Mouse (Mus musculus) limb, embryonic 15.5 days (tissue): ENCODE data around the gene Steap3. TPM values are rescaled to one million over a fixed set of nuclear protein-coding genes. Genes with fewer than 3 reads are reported as not detected.

Experiments used
- ATAC-seq: fragments of 200-750 bp; cut with Nextera tagmentation; 2 replicates; pipeline ENCODE4 v1.8.0; 2017; ENCODE audit warnings: low read depth, moderate TSS enrichment; ENCODE audit not compliant: insufficient number of reproducible peaks, low FRiP score, low TSS enrichment
- H3K27ac ChIP-seq: fragments of 300-500 bp; sonication (generic); 2 replicates; pipeline ENCODE4 v1.5.1; 2015; ENCODE audit warnings: moderate library complexity, mild to moderate bottlenecking, inconsistent platforms
- H3K27me3 ChIP-seq: fragments of 300-500 bp; sonication (generic); 2 replicates; pipeline ENCODE4 v1.6.1; 2015; ENCODE audit warnings: inconsistent platforms
- H3K36me3 ChIP-seq: fragments of 300-500 bp; sonication (generic); 2 replicates; pipeline ENCODE4 v1.6.1; 2015; ENCODE audit warnings: inconsistent platforms
- H3K4me1 ChIP-seq: fragments of 300-500 bp; sonication (generic); 2 replicates; pipeline ENCODE4 v1.6.1; 2015; ENCODE audit warnings: inconsistent platforms
- H3K4me2 ChIP-seq: fragments of 300-500 bp; sonication (generic); 2 replicates; pipeline ENCODE4 v1.6.1; 2015; ENCODE audit warnings: mild to moderate bottlenecking, inconsistent platforms
- H3K4me3 ChIP-seq: fragments of 300-500 bp; sonication (generic); 2 replicates; pipeline ENCODE4 v1.5.1; 2015; ENCODE audit warnings: mild to moderate bottlenecking, inconsistent platforms
- H3K9ac ChIP-seq: fragments of 300-500 bp; sonication (generic); 2 replicates; pipeline ENCODE4 v1.6.1; 2015; ENCODE audit warnings: inconsistent platforms
- H3K9me3 ChIP-seq: fragments of 300-500 bp; sonication (generic); 2 replicates; pipeline ENCODE4 v1.6.1; 2016; ENCODE audit warnings: inconsistent platforms
- WGBS: fragments of 180-500 bp; shearing (Covaris S2); methylation state at CpG from one replicate; pipeline ENCODE4 v1.1.7; 2015; 5-methylcytosine and 5-hydroxymethylcytosine counted together
- polyA plus RNA-seq: library from polyadenylated mRNA; unstranded; fragments of >200 nt; fragmentation: Nextera tagmentation; extraction: Ambion mirVana; gene quantifications from 2 replicates; pipeline ENCODE4 v1.2.1, GENCODE M21; 2015

Gene Steap3
- polyA plus RNA-seq, 1 experiment from 2014 or later: 7.1 TPM

- no peaks in the 10 kb centered on the region for H3K36me3 ChIP-seq
- no peak overlapping the region for H3K4me3 ChIP-seq
- no peak for ATAC-seq
- WGBS: 91% methylated on average over 10 of the region's 10 CpGs
- H3K4me1 ChIP-seq: no peaks in the 10 kb centered on the region
- no peaks in the 10 kb centered on the region for H3K27me3 ChIP-seq
- no peak overlapping the region for H3K27ac ChIP-seq
- H3K9ac ChIP-seq: no peak overlapping the region
- H3K9me3 ChIP-seq: no peaks in the 10 kb centered on the region
- no peak overlapping the region for H3K4me2 ChIP-seq
Measured at GRCm38 (mm10) chr1:120193586-120193985, 78.9 kb downstream of the Steap3 start.

- H3K36me3 ChIP-seq: no peaks in the 10 kb centered on the region
- H3K27me3 ChIP-seq: no peaks in the 10 kb centered on the region
- ATAC-seq: no peak
- no peak overlapping the region for H3K4me3 ChIP-seq
- 74% methylated on average over 6 of the region's 6 CpGs for WGBS
- H3K9me3 ChIP-seq: no peaks in the 10 kb centered on the region
- H3K4me1 ChIP-seq: no peaks in the 10 kb centered on the region
- H3K9ac ChIP-seq: no peak overlapping the region
- no peak overlapping the region for H3K4me2 ChIP-seq
- H3K27ac ChIP-seq: no peak overlapping the region
Measured at GRCm38 (mm10) chr1:120192321-120192720, 80.2 kb downstream of the Steap3 start.

- H3K4me2 ChIP-seq: no peak overlapping the region
- ATAC-seq: no peak
- H3K36me3 ChIP-seq: no peaks in the 10 kb centered on the region
- H3K9ac ChIP-seq: no peak overlapping the region
- no peaks in the 10 kb centered on the region for H3K27me3 ChIP-seq
- H3K27ac ChIP-seq: no peak overlapping the region
- H3K4me3 ChIP-seq: no peak overlapping the region
- no peaks in the 10 kb centered on the region for H3K4me1 ChIP-seq
- WGBS: 82% methylated on average over 6 of the region's 6 CpGs
- no peaks in the 10 kb centered on the region for H3K9me3 ChIP-seq
Measured at GRCm38 (mm10) chr1:120190946-120191345, 81.6 kb downstream of the Steap3 start.

- Histone ChIP-seq H3K9ac (no peak overlapping the region), H3K4me1 (no peaks in the 10 kb centered on the region)
- no peak for ATAC-seq
Measured at GRCm38 (mm10) chr1:120190300-120190699, 82.2 kb downstream of the Steap3 start.

GRCm38 (mm10) chr1:120189206-120189605 lies 83.3 kb downstream of the Steap3 start:
- Histone ChIP-seq H3K27me3 (no peaks in the 10 kb centered on the region), H3K9me3 (no peaks in the 10 kb centered on the region), H3K4me2 (no peak overlapping the region), H3K4me1 (no peaks in the 10 kb centered on the region), H3K9ac (no peak overlapping the region), H3K27ac (no peak overlapping the region), H3K4me3 (no peak overlapping the region), H3K36me3 (no peaks in the 10 kb centered on the region)
- 85% methylated on average over 6 of the region's 6 CpGs for WGBS
- ATAC-seq: no peak

More at GRCm38 (mm10) chr1:120190300-120190699, 82.2 kb downstream of the Steap3 start:
- Histone ChIP-seq H3K36me3 (no peaks in the 10 kb centered on the region), H3K4me3 (no peak overlapping the region), H3K9me3 (no peaks in the 10 kb centered on the region), H3K27ac (no peak overlapping the region), H3K27me3 (no peaks in the 10 kb centered on the region), H3K4me2 (no peak overlapping the region)
- WGBS: 87% methylated on average over 2 of the region's 2 CpGs

- 72% methylated on average over 7 of the region's 7 CpGs for WGBS
- Histone ChIP-seq H3K9me3 (no peaks in the 10 kb centered on the region), H3K4me1 (no peaks in the 10 kb centered on the region), H3K27me3 (no peaks in the 10 kb centered on the region), H3K9ac (no peak overlapping the region), H3K27ac (no peak overlapping the region), H3K4me2 (no peak overlapping the region), H3K36me3 (no peaks in the 10 kb centered on the region), H3K4me3 (no peak overlapping the region)
- ATAC-seq: no peak
Measured at GRCm38 (mm10) chr1:120187059-120187458, 85.4 kb downstream of the Steap3 start.

GRCm38 (mm10) chr1:120186655-120187054 lies 85.8 kb downstream of the Steap3 start:
- Histone ChIP-seq H3K36me3 (no peaks in the 10 kb centered on the region), H3K9ac (no peak overlapping the region), H3K4me1 (no peaks in the 10 kb centered on the region), H3K27me3 (no peaks in the 10 kb centered on the region), H3K27ac (no peak overlapping the region), H3K4me2 (no peak overlapping the region), H3K4me3 (no peak overlapping the region), H3K9me3 (no peaks in the 10 kb centered on the region)
- ATAC-seq: no peak
- WGBS: 67% methylated on average over 9 of the region's 9 CpGs

GRCm38 (mm10) chr1:120186204-120186603 lies 86.3 kb downstream of the Steap3 start:
- Histone ChIP-seq H3K27ac (no peak overlapping the region), H3K4me2 (no peak overlapping the region), H3K4me1 (no peaks in the 10 kb centered on the region), H3K9ac (no peak overlapping the region), H3K4me3 (no peak overlapping the region), H3K9me3 (no peaks in the 10 kb centered on the region), H3K36me3 (no peaks in the 10 kb centered on the region), H3K27me3 (no peaks in the 10 kb centered on the region)
- ATAC-seq: no peak
- 60% methylated on average over 6 of the region's 6 CpGs for WGBS

- Histone ChIP-seq H3K9me3 (no peaks in the 10 kb centered on the region), H3K4me2 (no peak overlapping the region), H3K9ac (no peak overlapping the region), H3K4me3 (no peak overlapping the region), H3K27ac (no peak overlapping the region), H3K27me3 (no peaks in the 10 kb centered on the region), H3K36me3 (no peaks in the 10 kb centered on the region), H3K4me1 (no peaks in the 10 kb centered on the region; the same call in 1 of the 2 replicates)
- WGBS: 86% methylated on average over 8 of the region's 8 CpGs
- no peak for ATAC-seq
Measured at GRCm38 (mm10) chr1:120177141-120177540, 95.4 kb downstream of the Steap3 start.

- H3K4me3 ChIP-seq: no peak overlapping the region
- no peak for ATAC-seq
- no peak overlapping the region for H3K27ac ChIP-seq
- H3K4me1 ChIP-seq: no peaks in the 10 kb centered on the region; the same call in 1 of the 2 replicates
- no peaks in the 10 kb centered on the region for H3K9me3 ChIP-seq
- H3K9ac ChIP-seq: no peak overlapping the region
- 18% methylated on average over 14 of the region's 14 CpGs for WGBS
- H3K4me2 ChIP-seq: no peak overlapping the region
- H3K27me3 ChIP-seq: no peaks in the 10 kb centered on the region
- no peaks in the 10 kb centered on the region for H3K36me3 ChIP-seq
Measured at GRCm38 (mm10) chr1:120176313-120176712, 96.2 kb downstream of the Steap3 start.

GRCm38 (mm10) chr1:120174991-120175390 lies 97.5 kb downstream of the Steap3 start:
- no peak for ATAC-seq
- no peak overlapping the region for H3K4me3 ChIP-seq
- H3K4me1 ChIP-seq: no peaks in the 10 kb centered on the region; the same call in 1 of the 2 replicates
- no peak overlapping the region for H3K4me2 ChIP-seq
- no peaks in the 10 kb centered on the region for H3K36me3 ChIP-seq
- no peaks in the 10 kb centered on the region for H3K27me3 ChIP-seq
- H3K9ac ChIP-seq: no peak overlapping the region
- WGBS: 76% methylated on average over 4 of the region's 4 CpGs
- no peaks in the 10 kb centered on the region for H3K9me3 ChIP-seq
- H3K27ac ChIP-seq: no peak overlapping the region

GRCm38 (mm10) chr1:120171819-120172521 lies 100.5 kb downstream of the Steap3 start:
- Histone ChIP-seq H3K4me3 (no peak overlapping the region), H3K4me2 (no peak overlapping the region), H3K27me3 (no peaks in the 10 kb centered on the region), H3K9ac (no peak overlapping the region), H3K36me3 (no peaks in the 10 kb centered on the region), H3K4me1 (no peaks in the 10 kb centered on the region; the same call in 1 of the 2 replicates), H3K27ac (no peak overlapping the region), H3K9me3 (no peaks in the 10 kb centered on the region)
- WGBS: 50% methylated on average over 5 of the region's 5 CpGs
- ATAC-seq: no peak

GRCm38 (mm10) chr1:120170307-120170706 lies 102.2 kb downstream of the Steap3 start:
- no peak for ATAC-seq
- no peaks in the 10 kb centered on the region for H3K4me1 ChIP-seq
- H3K4me2 ChIP-seq: no peak overlapping the region
- no peaks in the 10 kb centered on the region for H3K27me3 ChIP-seq
- H3K36me3 ChIP-seq: no peaks in the 10 kb centered on the region
- no peak overlapping the region for H3K4me3 ChIP-seq
- WGBS: 76% methylated on average over 7 of the region's 7 CpGs
- no peaks in the 10 kb centered on the region for H3K9me3 ChIP-seq
- H3K9ac ChIP-seq: no peak overlapping the region
- no peak overlapping the region for H3K27ac ChIP-seq
